Mouse (Mus musculus) hindbrain, embryonic 10.5 days (tissue): ENCODE measurements around the gene Smim24. TPM values are rescaled to one million over a fixed set of nuclear protein-coding genes. Genes with fewer than 3 reads are reported as not detected.

Experiments used
- DNase-seq: peaks from one replicate; pipeline ENCODE4 v3.0.0-alpha.2; 2017; ENCODE audit warnings: low spot score
- H3K27ac ChIP-seq: fragments of 300-500 bp; sonication (generic); 2 replicates; pipeline ENCODE4 v1.5.1; 2016; ENCODE audit warnings: mild to moderate bottlenecking, moderate library complexity
- H3K27me3 ChIP-seq: fragments of 300-500 bp; sonication (generic); 2 replicates; pipeline ENCODE4 v1.6.1; 2016; ENCODE audit warnings: mild to moderate bottlenecking; ENCODE audit not compliant: poor library complexity, insufficient read depth, severe bottlenecking
- H3K36me3 ChIP-seq: fragments of 300-500 bp; sonication (generic); 2 replicates; pipeline ENCODE4 v1.6.1; 2016; ENCODE audit warnings: mild to moderate bottlenecking, moderate library complexity
- H3K4me1 ChIP-seq: fragments of 300-500 bp; sonication (generic); replicated peaks from 2 replicates; pipeline ENCODE4 v1.6.1; 2016; ENCODE audit warnings: mild to moderate bottlenecking
- H3K4me3 ChIP-seq: fragments of 300-500 bp; sonication (generic); 2 replicates; pipeline ENCODE4 v1.5.1; 2016; ENCODE audit warnings: mild to moderate bottlenecking, moderate library complexity
- H3K9me3 ChIP-seq: fragments of 300-500 bp; sonication (generic); 2 replicates; pipeline ENCODE4 v1.6.1; 2016; ENCODE audit warnings: mild to moderate bottlenecking, moderate library complexity
- WGBS: fragments of 180-500 bp; shearing (Covaris S2); methylation state at CpG from one replicate; pipeline ENCODE4 v1.1.7; 2016; 5-methylcytosine and 5-hydroxymethylcytosine counted together
- polyA plus RNA-seq: library from polyadenylated mRNA; unstranded; fragments of >200 nt; fragmentation: Nextera tagmentation; extraction: Ambion mirVana; gene quantifications from 2 replicates; pipeline ENCODE4 v1.2.1, GENCODE M21; 2016

Gene Smim24
- polyA plus RNA-seq, 1 experiment from 2014 or later, result 3.0 TPM

DNA sequence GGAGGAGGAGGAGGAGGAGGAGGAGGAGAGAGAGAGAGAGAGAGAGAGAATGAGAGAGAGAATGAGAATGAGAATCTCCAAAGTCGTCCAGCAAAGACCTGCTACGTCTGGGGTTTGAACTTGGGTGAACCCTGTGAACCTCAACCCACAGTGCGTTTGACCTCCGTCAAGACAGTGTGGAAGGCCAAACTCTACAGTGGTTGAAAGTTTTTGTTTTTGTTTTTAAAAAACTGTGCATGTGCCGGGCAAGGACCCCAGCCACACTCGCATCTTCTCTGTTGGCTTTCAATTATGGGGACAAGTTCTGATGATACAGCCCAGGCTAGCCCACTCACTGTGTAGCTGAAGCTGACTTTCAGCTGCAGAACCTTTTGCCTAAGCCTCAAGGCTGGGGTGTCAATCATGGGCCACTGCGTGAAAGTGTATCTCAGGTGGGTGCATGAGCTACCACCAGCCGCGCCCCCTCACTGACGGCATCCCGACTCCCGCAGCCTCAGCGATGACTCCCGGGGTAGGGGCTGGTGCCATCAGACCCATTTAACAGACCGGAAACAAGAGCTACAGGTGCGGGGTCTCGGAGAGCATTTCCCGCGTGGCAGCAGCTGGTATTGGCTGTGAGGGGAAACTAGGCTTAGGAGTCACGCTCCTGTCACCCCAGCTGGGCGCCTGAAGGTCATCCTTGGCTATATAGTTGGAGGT is 39.5 kb downstream of the Smim24 start:
- Histone ChIP-seq H3K36me3 (no peaks in the 10 kb centered on the region), H3K4me3 (peak overlapping the region; percentile 24), H3K4me1 (peaks cover 46% of the 10 kb centered on the region), H3K27ac (no peak overlapping the region), H3K9me3 (0 out of 2 replicates have a peak, but pooled peaks cover 5% of the 10 kb centered on the region), H3K27me3 (peaks cover 72% of the 10 kb centered on the region)
- WGBS, result 62% methylated on average over 21 of the region's 21 CpGs
- DNase-seq, result no peak

DNA sequence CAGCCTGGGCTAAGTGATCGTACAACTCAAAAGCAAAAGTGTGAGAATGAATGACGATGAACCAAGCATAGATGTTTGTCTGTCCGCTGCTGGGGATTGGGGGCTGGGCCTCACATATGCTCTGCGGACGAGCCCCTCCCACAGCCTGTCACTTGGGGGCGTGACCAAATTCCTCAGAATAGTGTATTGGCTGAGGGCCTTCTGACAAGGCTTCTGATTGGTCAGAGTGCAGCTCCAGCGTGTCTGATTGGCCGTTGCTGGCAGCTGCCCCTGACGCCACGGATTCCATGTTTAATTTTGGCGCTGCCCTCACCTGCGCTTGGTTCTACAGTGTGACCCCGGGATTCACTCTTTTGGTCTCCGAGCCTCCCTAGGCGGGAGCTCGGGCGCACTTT is 40.0 kb downstream of the Smim24 start:
- peaks cover 67% of the 10 kb centered on the region for H3K27me3 ChIP-seq

DNA sequence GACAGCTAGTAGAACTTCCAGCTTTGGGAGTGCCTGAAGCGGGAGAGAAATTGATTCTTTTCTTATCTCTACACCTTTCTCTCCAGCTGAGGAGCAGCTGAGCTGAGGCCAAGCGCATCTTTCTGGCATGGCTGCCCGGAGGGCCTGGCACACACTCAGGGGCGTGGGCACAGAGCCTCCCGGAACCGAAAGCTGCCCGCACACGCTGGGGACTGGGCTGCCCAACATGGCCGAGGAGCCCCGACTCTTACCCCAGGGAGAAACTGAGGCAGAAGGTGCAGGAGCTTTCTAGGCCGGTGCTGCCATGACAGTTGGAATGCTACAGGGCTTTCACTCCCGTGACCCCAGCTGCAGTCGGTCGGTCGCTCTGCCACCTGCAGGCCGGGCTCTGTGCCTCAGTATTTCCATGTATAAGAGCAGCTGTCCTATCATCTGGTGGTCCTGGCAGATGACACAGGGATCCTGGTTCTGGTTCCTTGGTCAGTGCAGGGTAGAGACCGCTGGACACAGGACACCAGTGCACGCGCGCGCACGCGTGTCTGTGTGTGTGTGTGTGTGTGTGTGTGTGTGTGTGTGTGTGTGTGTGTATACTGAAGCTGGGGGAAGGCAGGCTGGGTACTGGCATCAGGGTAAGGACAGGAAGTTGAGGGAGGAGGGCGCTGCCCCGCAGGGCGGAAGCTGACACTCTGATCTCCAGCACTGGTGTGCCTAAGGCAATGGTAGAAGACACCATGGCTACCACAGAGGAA is 40.9 kb downstream of the Smim24 start:
- no peak overlapping the region for H3K27ac ChIP-seq
- H3K4me1 ChIP-seq, result peaks cover 45% of the 10 kb centered on the region
- H3K9me3 ChIP-seq, result no peaks in the 10 kb centered on the region
- DNase-seq, result peak; percentile 2
- 76% methylated on average over 26 of the region's 26 CpGs for WGBS
- H3K36me3 ChIP-seq, result no peaks in the 10 kb centered on the region
- H3K27me3 ChIP-seq, result peaks cover 58% of the 10 kb centered on the region
- peak overlapping the region; percentile 24; the same call in 1 of the 2 replicates for H3K4me3 ChIP-seq

More for the DNA sequence above, 40.0 kb downstream of the Smim24 start:
- peaks cover 45% of the 10 kb centered on the region for H3K4me1 ChIP-seq
- 6% methylated on average over 17 of the region's 17 CpGs for WGBS
- H3K4me3 ChIP-seq, result peak overlapping the region; percentile 24
- peak overlapping the region; percentile 67; the same call in 1 of the 2 replicates for H3K27ac ChIP-seq
- no peaks in the 10 kb centered on the region for H3K36me3 ChIP-seq
- DNase-seq, result peak; percentile 82
- 0 out of 2 replicates have a peak, but pooled peaks cover 5% of the 10 kb centered on the region for H3K9me3 ChIP-seq

DNA sequence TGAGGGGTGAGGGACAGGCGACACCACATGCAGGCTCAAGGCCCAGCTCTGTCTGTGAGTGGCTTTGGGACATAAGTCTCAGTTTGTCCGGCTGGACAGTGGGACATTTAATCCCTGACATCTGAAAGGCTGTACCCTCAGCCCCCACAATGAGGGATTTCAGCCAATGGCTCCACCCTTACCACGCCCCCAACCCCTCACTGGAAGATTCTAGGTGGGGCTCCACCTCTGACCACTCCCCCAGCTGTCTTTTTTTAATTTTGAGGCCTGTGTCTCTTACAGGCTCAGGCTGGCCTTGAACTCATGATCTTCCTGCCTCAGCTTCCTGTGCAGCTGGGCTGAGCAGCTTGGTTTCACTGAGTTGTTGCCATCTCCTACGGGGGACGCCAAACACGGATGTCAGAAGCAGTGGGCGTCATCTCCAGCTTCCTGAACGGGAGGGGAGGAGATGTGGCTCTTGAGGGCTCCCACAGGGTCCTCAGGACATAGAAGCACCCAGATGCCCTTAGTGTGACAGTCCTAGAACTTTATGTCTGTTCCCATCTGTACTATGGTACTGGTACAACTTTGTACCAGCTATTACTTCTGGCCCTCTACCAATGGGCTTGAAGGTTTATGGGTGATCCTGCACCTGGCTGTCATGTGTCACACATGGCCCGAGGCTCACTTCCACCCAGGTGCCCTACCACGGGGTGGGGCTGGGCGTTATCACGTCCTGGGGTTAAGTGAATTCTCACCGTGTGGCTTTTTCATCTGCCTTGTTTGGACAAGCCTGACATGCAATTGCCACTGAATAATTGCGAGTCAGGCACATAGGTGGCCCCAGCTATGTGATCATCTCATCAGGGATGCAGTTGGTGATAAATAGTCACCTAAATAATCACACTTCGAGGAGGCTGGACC is 41.8 kb downstream of the Smim24 start:
- WGBS, result 65% methylated on average over 15 of the region's 15 CpGs
- peaks cover 51% of the 10 kb centered on the region for H3K27me3 ChIP-seq
- H3K4me1 ChIP-seq, result peaks cover 39% of the 10 kb centered on the region

DNA sequence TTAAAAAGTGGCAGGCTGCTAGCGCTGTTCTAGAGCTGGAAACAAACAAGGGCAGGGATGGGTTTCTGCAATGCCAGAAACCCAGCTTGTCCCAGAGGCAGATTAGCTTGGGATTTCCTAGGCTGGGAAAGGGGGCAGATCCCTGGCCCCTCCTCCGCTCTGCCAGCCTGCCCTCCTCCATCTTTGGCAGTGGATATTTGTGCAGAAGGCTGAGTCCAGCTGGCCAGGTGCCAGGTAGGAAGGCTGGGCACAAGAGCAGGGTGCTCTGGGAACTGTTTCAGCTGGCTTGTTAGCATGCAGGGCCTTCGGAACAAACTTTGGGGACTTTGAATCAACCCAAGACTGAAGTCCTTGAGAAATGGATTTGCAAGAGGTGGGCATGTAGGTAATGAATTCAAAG is 42.6 kb downstream of the Smim24 start:
- Histone ChIP-seq H3K4me1 (peaks cover 32% of the 10 kb centered on the region), H3K36me3 (no peaks in the 10 kb centered on the region), H3K9me3 (no peaks in the 10 kb centered on the region), H3K27ac (no peak overlapping the region), H3K4me3 (no peak overlapping the region), H3K27me3 (peaks cover 53% of the 10 kb centered on the region)
- WGBS, result 81% methylated on average over 3 of the region's 3 CpGs
- DNase-seq, result no peak

More for the DNA sequence above, 41.8 kb downstream of the Smim24 start:
- Histone ChIP-seq H3K9me3 (no peaks in the 10 kb centered on the region), H3K27ac (no peak overlapping the region), H3K36me3 (no peaks in the 10 kb centered on the region), H3K4me3 (no peak overlapping the region)
- DNase-seq, result peak; percentile 2

DNA sequence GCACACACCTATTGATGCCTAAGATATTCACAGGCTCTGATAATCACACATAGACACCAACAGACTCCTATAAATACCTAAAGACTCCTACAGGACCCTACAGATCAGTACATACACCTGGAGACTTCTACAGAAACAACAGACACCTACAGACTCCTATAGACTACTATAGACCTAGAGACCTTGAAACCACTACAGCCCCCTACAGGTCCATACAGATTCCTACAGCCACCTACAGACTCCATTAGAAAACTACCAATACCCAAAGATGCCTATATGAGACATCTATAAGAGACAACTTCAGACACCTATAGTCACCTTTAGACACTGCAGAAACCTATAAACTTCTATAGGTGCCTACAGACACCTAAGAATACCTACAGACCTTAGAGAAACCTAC is 48.2 kb downstream of the Smim24 start:
- no peak overlapping the region for H3K27ac ChIP-seq
- no peak for DNase-seq
- no peak overlapping the region for H3K4me3 ChIP-seq
- peaks cover 10% of the 10 kb centered on the region; the same call in 1 of the 2 replicates for H3K27me3 ChIP-seq
- H3K36me3 ChIP-seq, result no peaks in the 10 kb centered on the region
- no peaks in the 10 kb centered on the region for H3K9me3 ChIP-seq
- H3K4me1 ChIP-seq, result no peaks in the 10 kb centered on the region

Other genes with a start within 250 kb of the Smim24 start
- gene Pias4, start 225.1 kb upstream of the Smim24 start, polyA plus RNA-seq, result 64.1 and 72.2 TPM in 2 replicates
- 495 and 570 TPM in 2 replicates for gene Eef2, start 216.4 kb upstream of the Smim24 start, polyA plus RNA-seq
- gene Dapk3, start 210.0 kb upstream of the Smim24 start, polyA plus RNA-seq, result 58.3 and 75.6 TPM in 2 replicates
- not detected in 2 replicates for gene 4930442H23Rik, start 209.2 kb upstream of the Smim24 start, polyA plus RNA-seq
- not detected in 2 replicates for gene Nmrk2, start 191.0 kb upstream of the Smim24 start, polyA plus RNA-seq
- gene Atcay, start 162.2 kb upstream of the Smim24 start, polyA plus RNA-seq, result 7.6 and 25.9 TPM in 2 replicates
- gene Zfr2, start 159.9 kb upstream of the Smim24 start, polyA plus RNA-seq, result 5.1 and 6.7 TPM in 2 replicates
- 3.9 and 4.9 TPM in 2 replicates for gene Matk, start 140.1 kb upstream of the Smim24 start, polyA plus RNA-seq
- 238 and 239 TPM in 2 replicates for gene Mrpl54, start 126.1 kb upstream of the Smim24 start, polyA plus RNA-seq
- gene Apba3, start 126.1 kb upstream of the Smim24 start, polyA plus RNA-seq, result 46.2 and 54.6 TPM in 2 replicates
- gene Tjp3, start 101.5 kb upstream of the Smim24 start, polyA plus RNA-seq, result 7.0 and 9.0 TPM in 2 replicates
- gene Pip5k1c, start 100.1 kb upstream of the Smim24 start, polyA plus RNA-seq, result 62.1 and 78.5 TPM in 2 replicates
- 53.2 and 58.8 TPM in 2 replicates for gene Cactin, start 71.9 kb upstream of the Smim24 start, polyA plus RNA-seq
- 3.3 and 3.6 TPM in 2 replicates for gene Tbxa2r, start 64.3 kb upstream of the Smim24 start, polyA plus RNA-seq
- not detected in 2 replicates for gene Gipc3, start 49.8 kb upstream of the Smim24 start, polyA plus RNA-seq
- 111 and 128 TPM in 2 replicates for gene Hmg20b, start 42.6 kb upstream of the Smim24 start, polyA plus RNA-seq
- gene Mfsd12, start 35.6 kb upstream of the Smim24 start, polyA plus RNA-seq, result 9.2 and 12.9 TPM in 2 replicates
- 0.61 and 0.62 TPM in 2 replicates for gene 4930404N11Rik, start 27.2 kb upstream of the Smim24 start, polyA plus RNA-seq
- 138 and 143 TPM in 2 replicates for gene Fzr1, start 14.5 kb upstream of the Smim24 start, polyA plus RNA-seq
- 95.8 and 98.2 TPM in 2 replicates for gene Dohh, start 8.6 kb upstream of the Smim24 start, polyA plus RNA-seq
- gene Gm48551, start 8.6 kb upstream of the Smim24 start, polyA plus RNA-seq, result 4.0 and 4.8 TPM in 2 replicates
- gene Gm48552, start 4.0 kb upstream of the Smim24 start, polyA plus RNA-seq, result 1.0 and 2.5 TPM in 2 replicates
- 10.5 and 16.0 TPM in 2 replicates for gene Nfic, start 62.6 kb downstream of the Smim24 start, polyA plus RNA-seq
- 3.1 and 12.9 TPM in 2 replicates for gene Celf5, start 89.7 kb downstream of the Smim24 start, polyA plus RNA-seq
- gene Ncln, start 103.3 kb downstream of the Smim24 start, polyA plus RNA-seq, result 87.4 and 92.6 TPM in 2 replicates
- gene S1pr4, start 107.1 kb downstream of the Smim24 start, polyA plus RNA-seq, result 0.39 and 0.42 TPM in 2 replicates
- gene Gna15, start 131.2 kb downstream of the Smim24 start, polyA plus RNA-seq, result 0.63 and 1.6 TPM in 2 replicates
- 71.2 and 76.9 TPM in 2 replicates for gene Gna11, start 152.1 kb downstream of the Smim24 start, polyA plus RNA-seq
- gene Aes, start 166.4 kb downstream of the Smim24 start, polyA plus RNA-seq, result 297 and 430 TPM in 2 replicates
- gene Tle2, start 181.5 kb downstream of the Smim24 start, polyA plus RNA-seq, result 8.6 and 15.7 TPM in 2 replicates
- gene Tle6, start 208.0 kb downstream of the Smim24 start, polyA plus RNA-seq, result 6.9 and 7.1 TPM in 2 replicates
- gene BC025920, start 213.2 kb downstream of the Smim24 start, polyA plus RNA-seq, result 1.3 and 2.1 TPM in 2 replicates
- gene Sirt6, start 234.7 kb downstream of the Smim24 start, polyA plus RNA-seq, result 52.5 and 57.3 TPM in 2 replicates
- gene Ankrd24, start 235.5 kb downstream of the Smim24 start, polyA plus RNA-seq, result 6.8 and 7.5 TPM in 2 replicates